Mouse (Mus musculus): Measurements from ENCODE around the gene Pcdh8. TPM values are rescaled to one million over a fixed set of nuclear protein-coding genes. Genes with fewer than 3 reads are reported as not detected.

The Pcdh8 gene
- total RNA-seq (2023), result not detected in 4 replicates

DNA sequence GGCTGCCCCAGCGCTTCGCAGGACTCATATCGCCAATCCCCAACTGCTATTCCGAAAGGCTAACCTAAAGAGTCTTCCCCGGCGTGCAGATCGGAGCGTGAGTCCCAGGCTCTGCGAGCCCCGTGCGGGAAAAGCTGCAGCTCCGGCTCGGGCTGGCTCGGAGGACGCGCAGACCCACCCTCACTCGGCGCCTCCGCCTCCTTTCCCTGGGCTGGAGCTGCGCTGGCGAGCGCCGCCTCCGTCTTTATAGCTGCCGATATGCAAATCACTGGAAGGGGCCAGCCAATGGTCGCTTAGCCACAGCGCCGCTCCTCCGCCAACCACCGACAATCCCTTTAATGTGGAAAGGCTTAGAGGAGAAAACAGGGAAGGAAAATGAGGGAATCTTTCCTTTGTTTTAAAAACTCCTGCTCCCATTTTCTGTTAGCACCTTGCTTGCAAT, at the start of gene Pcdh8:
Pcdh8 (minus strand) TSS at position 219 of the 442 bp plus-strand sequence.

Other genes with a start within 250 kb of the Pcdh8 start
- gene Sugt1, start 183.6 kb downstream of the Pcdh8 start, total RNA-seq (2023), result 50.0 to 63.5 TPM (median 59.1 TPM) in 4 replicates
- gene Cnmd, start 109.1 kb downstream of the Pcdh8 start, total RNA-seq (2023), result not detected in 4 replicates
- not detected in 4 replicates for gene Olfm4, start 212.8 kb upstream of the Pcdh8 start, total RNA-seq (2023)

All from B cell, adult 62 days (primary cell).